27 mouse cellular contexts compared by ENCODE assay signal in the genomic region with DNA sequence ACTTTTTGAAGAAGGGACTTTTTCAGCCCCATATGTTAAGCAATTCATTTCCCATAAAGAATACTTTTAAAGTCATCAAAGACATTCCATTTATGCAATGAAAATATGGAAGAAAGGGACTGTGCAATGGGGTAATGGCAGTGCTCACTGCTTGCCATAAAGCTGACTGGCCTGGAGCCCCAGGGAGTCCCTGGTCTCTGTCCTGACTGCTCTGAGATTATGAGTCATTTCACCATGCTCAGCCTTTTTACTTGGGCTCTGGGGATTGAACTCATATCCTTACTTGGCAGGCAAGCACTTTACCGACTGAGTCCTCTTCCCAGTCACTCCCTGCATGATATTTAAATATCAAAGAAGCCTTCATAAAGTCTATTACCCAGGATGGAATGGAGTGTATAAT.
"Had no signal": no experiment of that assay in that cellular context is flagged by ENCODE, and none has a peak within 500 bp of the region (broad histone marks: within the 10 kb centered on the region; RNA-seq: fewer than 3 reads in every experiment).

No protein-coding gene starts in this region.

- H3K4me2 ChIP-seq: embryonic facial prominence, embryonic 12.5 days; embryonic facial prominence, embryonic 13.5 days; embryonic facial prominence, embryonic 15.5 days; forebrain, embryonic 12.5 days; forebrain, embryonic 13.5 days; forebrain, embryonic 15.5 days had no signal

- H3K27me3 ChIP-seq: embryonic facial prominence, embryonic 12.5 days; embryonic facial prominence, embryonic 13.5 days; embryonic facial prominence, embryonic 15.5 days; forebrain, embryonic 12.5 days; forebrain, embryonic 13.5 days; forebrain, embryonic 15.5 days had no signal

- H3K9me3 ChIP-seq: embryonic facial prominence, embryonic 10.5 days; embryonic facial prominence, embryonic 12.5 days; embryonic facial prominence, embryonic 13.5 days; embryonic facial prominence, embryonic 15.5 days; forebrain, embryonic 10.5 days; forebrain, embryonic 12.5 days; forebrain, embryonic 13.5 days; forebrain, embryonic 15.5 days had no signal

- H3K9ac ChIP-seq: embryonic facial prominence, embryonic 12.5 days; embryonic facial prominence, embryonic 13.5 days; embryonic facial prominence, embryonic 15.5 days; forebrain, embryonic 12.5 days; forebrain, embryonic 13.5 days; forebrain, embryonic 15.5 days; forebrain, postnatal 0 days had no signal

- H3K36me3 ChIP-seq: embryonic facial prominence, embryonic 10.5 days; embryonic facial prominence, embryonic 12.5 days; embryonic facial prominence, embryonic 13.5 days; embryonic facial prominence, embryonic 15.5 days; forebrain, embryonic 10.5 days; forebrain, embryonic 12.5 days; forebrain, embryonic 15.5 days had no signal

- H3K4me1 ChIP-seq: embryonic facial prominence, embryonic 10.5 days; embryonic facial prominence, embryonic 12.5 days; embryonic facial prominence, embryonic 13.5 days; embryonic facial prominence, embryonic 15.5 days; forebrain, embryonic 10.5 days; forebrain, embryonic 12.5 days; forebrain, embryonic 13.5 days; forebrain, embryonic 15.5 days had no signal

- H3K4me3 ChIP-seq: embryonic facial prominence, embryonic 10.5 days; embryonic facial prominence, embryonic 12.5 days; embryonic facial prominence, embryonic 13.5 days; embryonic facial prominence, embryonic 15.5 days; erythroblast, embryonic 14.5 days; forebrain, embryonic 10.5 days; forebrain, embryonic 12.5 days; forebrain, embryonic 13.5 days; forebrain, embryonic 15.5 days; gastrocnemius, adult 2 months; heart, adult 2 months had no signal

- DNase-seq: cerebellum, adult 2 months; cerebellum, adult 8-10 months; cerebellum, adult 9-10 months; cerebellum, adult 9-11 months; cerebellum, postnatal 10 days; cerebellum, postnatal 14 days; cerebellum, postnatal 25 days; cerebellum, postnatal 36 days; embryo, embryonic 11 days; forebrain, postnatal 0 days; gastrocnemius, adult 2 months; gastrocnemius, postnatal 10 days; gastrocnemius, postnatal 14 days; gastrocnemius, postnatal 25 days; gastrocnemius, postnatal 36 days; heart, adult 2 months had no signal

- ATAC-seq: forebrain, embryonic 13.5 days; forebrain, embryonic 14.5 days; forebrain, embryonic 15.5 days; forebrain, embryonic 16.5 days; forebrain, postnatal 0 days had no signal

- H3K27ac ChIP-seq: embryonic facial prominence, embryonic 10.5 days; embryonic facial prominence, embryonic 12.5 days; embryonic facial prominence, embryonic 13.5 days; embryonic facial prominence, embryonic 15.5 days; forebrain, embryonic 10.5 days; forebrain, embryonic 12.5 days; forebrain, embryonic 13.5 days; forebrain, embryonic 15.5 days; gastrocnemius, adult 2 months; heart, adult 2 months had no signal
